Mouse (Mus musculus) cortical plate, adult 2 months (tissue): ENCODE results near the gene Tex29.

Source experiments
- CTCF ChIP-seq: fragments of 200-500 bp; IDR thresholded peaks from 2 replicates; pipeline ENCODE4 v1.5.1; 2011; ENCODE audit warnings: mild to moderate bottlenecking, control low read depth, low read length; ENCODE audit not compliant: insufficient read depth; ENCODE audit errors: extremely low read depth
- POLR2A ChIP-seq: fragments of 200-500 bp; IDR thresholded peaks from 2 replicates; pipeline ENCODE4 v1.6.1; 2011; ENCODE audit warnings: mild to moderate bottlenecking, low read length, control low read depth; ENCODE audit not compliant: insufficient read depth; ENCODE audit errors: extremely low read depth

- TF ChIP-seq CTCF (no peak), POLR2A (no peak)
Observed at GRCm38 (mm10) chr8:11806252-11806651, 34.0 kb upstream of the Tex29 start.
